Mouse (Mus musculus) CH12.LX (cell line): ENCODE measurements around the gene Tmem216.

Source experiments
- BHLHE40 ChIP-seq: IDR thresholded peaks from 2 replicates; pipeline ENCODE4 v1.6.1; 2011; ENCODE audit warnings: mild to moderate bottlenecking, low read depth, low read length, improper control_type of control experiment
- CTCF ChIP-seq, 2 experiments: IDR thresholded peaks in 1 of 2; conservative IDR thresholded peaks in 1 of 2; 2 replicates each; pipeline ENCODE4 v1.5.1; 2011 to 2012; ENCODE audit warnings: low read depth in 2 of 2, low read length in 2 of 2, improper control_type of control experiment in 1 of 2, inconsistent platforms in 1 of 2, mild to moderate bottlenecking in 1 of 2, moderate library complexity in 1 of 2
- ELF1 ChIP-seq: IDR thresholded peaks from 2 replicates; pipeline ENCODE4 v1.6.1; 2014; ENCODE audit warnings: low read depth, mild to moderate bottlenecking, inconsistent platforms, low read length, improper control_type of control experiment
- EP300 ChIP-seq: IDR thresholded peaks from 2 replicates; pipeline ENCODE4 v1.6.1; 2011; ENCODE audit warnings: low read length, improper control_type of control experiment
- GABPA ChIP-seq: IDR thresholded peaks from 2 replicates; pipeline ENCODE4 v1.6.1; 2012; ENCODE audit warnings: low read depth, low read length, improper control_type of control experiment, inconsistent platforms; ENCODE audit not compliant: insufficient replicate concordance
- KAT2A ChIP-seq: IDR thresholded peaks from 2 replicates; pipeline ENCODE4 v1.6.1; 2012; ENCODE audit warnings: low read length, improper control_type of control experiment, inconsistent platforms; ENCODE audit not compliant: insufficient replicate concordance
- MAFK ChIP-seq: IDR thresholded peaks from 2 replicates; pipeline ENCODE4 v1.6.1; 2011; ENCODE audit warnings: low read length, improper control_type of control experiment; ENCODE audit not compliant: insufficient replicate concordance
- MAZ ChIP-seq: IDR thresholded peaks from 2 replicates; pipeline ENCODE4 v1.6.1; 2012; ENCODE audit warnings: low read depth, mild to moderate bottlenecking, inconsistent platforms, low read length, improper control_type of control experiment, moderate library complexity
- MEF2A ChIP-seq: IDR thresholded peaks from 2 replicates; pipeline ENCODE4 v1.6.1; 2014; ENCODE audit warnings: low read depth, mild to moderate bottlenecking, inconsistent platforms, low read length, improper control_type of control experiment, borderline replicate concordance
- POLR2A ChIP-seq: IDR thresholded peaks from 2 replicates; pipeline ENCODE4 v1.6.1; 2011; ENCODE audit warnings: low read depth, mild to moderate bottlenecking, improper control_type of control experiment, low read length
- TBP ChIP-seq: conservative IDR thresholded peaks from 2 replicates; pipeline ENCODE4 v1.6.1; 2011; ENCODE audit warnings: low read depth, low read length, improper control_type of control experiment
- ZKSCAN1 ChIP-seq: IDR thresholded peaks from 2 replicates; pipeline ENCODE4 v1.6.1; 2012; ENCODE audit warnings: low read depth, inconsistent platforms, low read length, improper control_type of control experiment, borderline replicate concordance

DNA sequence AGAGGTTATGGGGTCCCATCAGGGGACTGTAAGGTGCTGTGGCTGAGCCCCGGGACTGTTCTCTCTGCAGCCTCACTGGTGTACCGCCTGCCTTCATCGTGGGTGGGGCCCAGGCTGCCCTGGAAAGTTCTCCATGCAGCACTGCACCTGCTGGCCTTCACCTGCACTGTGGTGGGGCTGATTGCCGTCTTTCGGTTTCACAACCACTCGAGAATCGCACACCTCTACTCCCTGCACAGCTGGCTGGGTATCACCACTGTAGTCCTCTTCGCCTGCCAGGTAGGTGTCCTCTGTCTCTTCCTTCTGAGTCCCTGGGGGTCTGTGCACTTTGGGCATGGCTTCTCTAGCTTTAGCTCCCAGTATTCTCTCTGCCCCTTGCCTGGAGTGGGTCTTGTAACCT lies 29.1 kb upstream of the Tmem216 start:
- no peak for TF ChIP-seq CTCF (conservative IDR thresholded peaks at IDR 0.05 in 1 of 2, IDR thresholded peaks at IDR 0.05 in 1 of 2; ENCODE audit: low read depth in 2 of 2, low read length in 2 of 2)
- TF ChIP-seq MAZ, result no peak
- peak; percentile 70 for TF ChIP-seq MEF2A
- no peak for TF ChIP-seq KAT2A
- peak; percentile 31; the same call in 1 of the 2 replicates for TF ChIP-seq POLR2A
- TF ChIP-seq EP300, result peak; percentile 77
- TF ChIP-seq GABPA, result no peak
- TF ChIP-seq ELF1, result no peak
- TF ChIP-seq BHLHE40, result peak; percentile 83
- 0 out of 2 replicates have a peak, but pooled peaks have one; percentile 51 for TF ChIP-seq MAFK
- TF ChIP-seq ZKSCAN1, result no peak
- TF ChIP-seq TBP, result no peak
